Mouse (Mus musculus): ENCODE results near the gene Dcun1d2. TPM values are rescaled to one million over a fixed set of nuclear protein-coding genes. Genes with fewer than 3 reads are reported as not detected.
A peak's percentile ranks its signal among the peaks of the same experiment; 100 is the strongest.

Gene Dcun1d2
- total and polyA plus RNA-seq, 2 experiments from 2014 or later, result 27.2 to 34.3 TPM

- H3K9me3 ChIP-seq (ENCODE audit: low read length), result no peaks in the 10 kb centered on the region
- ATAC-seq, result no peak
Measured at GRCm38 (mm10) chr8:13224426-13224825, 63.5 kb downstream of the Dcun1d2 start.

GRCm38 (mm10) chr8:13218441-13218840 lies 69.5 kb downstream of the Dcun1d2 start:
- DNase-seq, result no peak
- no peaks in the 10 kb centered on the region for H3K4me1 ChIP-seq (ENCODE audit: insufficient read depth)
- H3K9me3 ChIP-seq (ENCODE audit: low read length), result no peaks in the 10 kb centered on the region
- no peak overlapping the region for H3K4me2 ChIP-seq (ENCODE audit: low read depth)
- no peaks in the 10 kb centered on the region for H3K36me3 ChIP-seq (ENCODE audit: insufficient read depth)
- 85% methylated on average over 4 of the region's 4 CpGs for WGBS
- TF ChIP-seq CTCF (IDR thresholded peaks at IDR 0.05; ENCODE audit: low read depth), result no peak
- no peaks in the 10 kb centered on the region for H3K27me3 ChIP-seq (ENCODE audit: insufficient read depth, low read length)
- no peak overlapping the region for H3K9ac ChIP-seq
- H3K27ac ChIP-seq (ENCODE audit: low read depth, low read length), result no peak overlapping the region
- no peak for ATAC-seq
- H3K4me3 ChIP-seq (ENCODE audit: low read depth, low read length), result no peak overlapping the region

More at GRCm38 (mm10) chr8:13224426-13224825, 63.5 kb downstream of the Dcun1d2 start:
- Histone ChIP-seq H3K4me2 (ENCODE audit: low read depth) (no peak overlapping the region), H3K27ac (ENCODE audit: low read depth, low read length) (no peak overlapping the region), H3K4me1 (ENCODE audit: insufficient read depth) (no peaks in the 10 kb centered on the region), H3K4me3 (ENCODE audit: low read depth, low read length) (no peak overlapping the region), H3K9ac (no peak overlapping the region), H3K27me3 (ENCODE audit: insufficient read depth, low read length) (no peaks in the 10 kb centered on the region), H3K36me3 (ENCODE audit: insufficient read depth) (no peaks in the 10 kb centered on the region)
- no peak for TF ChIP-seq CTCF (IDR thresholded peaks at IDR 0.05; ENCODE audit: low read depth)
- DNase-seq, result no peak
- WGBS, result 88% methylated on average over 9 of the region's 9 CpGs

DNA sequence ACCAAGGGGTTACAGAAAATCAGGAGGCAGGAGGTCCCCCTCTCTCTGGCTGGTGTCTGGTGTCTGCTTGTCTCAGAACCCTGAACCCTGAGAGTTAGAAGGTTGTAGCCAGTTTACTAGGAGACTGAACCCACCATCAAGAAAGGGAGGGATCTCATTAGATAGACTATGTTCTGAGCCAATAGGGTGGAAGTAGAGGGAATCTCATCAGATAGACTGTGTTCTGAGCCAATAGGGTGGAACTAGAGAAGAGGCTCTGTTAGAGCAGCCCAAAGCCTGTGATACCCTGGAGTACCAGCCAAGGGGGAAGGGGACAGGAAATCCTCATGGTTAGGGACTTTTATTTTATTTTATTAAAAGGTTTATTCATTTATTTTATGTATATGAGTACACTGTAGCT lies 69.9 kb downstream of the Dcun1d2 start:
- H3K4me2 ChIP-seq (ENCODE audit: low read depth), result no peak overlapping the region
- H3K4me3 ChIP-seq (ENCODE audit: low read depth, low read length), result no peak overlapping the region
- H3K4me1 ChIP-seq (ENCODE audit: insufficient read depth), result 0 out of 2 replicates have a peak, but pooled peaks cover 3% of the 10 kb centered on the region
- H3K9me3 ChIP-seq (ENCODE audit: low read length), result no peaks in the 10 kb centered on the region
- no peak for TF ChIP-seq CTCF (IDR thresholded peaks at IDR 0.05; ENCODE audit: low read depth)
- H3K9ac ChIP-seq, result no peak overlapping the region
- DNase-seq (no peak), ATAC-seq (no peak)
- H3K36me3 ChIP-seq (ENCODE audit: insufficient read depth), result no peaks in the 10 kb centered on the region
- no peak overlapping the region for H3K27ac ChIP-seq (ENCODE audit: low read depth, low read length)
- H3K27me3 ChIP-seq (ENCODE audit: insufficient read depth, low read length), result no peaks in the 10 kb centered on the region

DNA sequence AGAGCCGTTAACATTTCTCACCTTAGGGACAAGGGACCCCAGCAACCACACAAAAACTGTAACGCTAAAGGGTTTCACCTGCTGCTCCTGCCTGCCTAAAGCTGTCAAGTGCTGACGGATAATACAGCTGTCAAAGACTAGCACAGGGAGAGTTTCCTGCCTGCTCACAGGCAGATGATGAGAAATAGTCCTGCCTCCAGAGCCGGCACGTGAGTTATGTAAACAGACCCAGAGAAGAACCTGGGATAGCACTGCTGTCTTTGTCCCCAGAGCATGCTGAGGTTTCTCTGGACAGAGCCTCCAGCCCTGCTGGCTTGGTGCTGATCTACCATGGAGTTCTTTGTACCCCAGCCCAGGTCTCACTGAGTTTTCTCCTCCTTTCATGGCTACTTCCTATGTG lies 70.8 kb downstream of the Dcun1d2 start:
- TF ChIP-seq CTCF (IDR thresholded peaks at IDR 0.05; ENCODE audit: low read depth), result no peak
- H3K27me3 ChIP-seq (ENCODE audit: insufficient read depth, low read length), result no peaks in the 10 kb centered on the region
- H3K4me2 ChIP-seq (ENCODE audit: low read depth), result no peak overlapping the region
- DNase-seq (no peak), ATAC-seq (no peak)
- no peak overlapping the region for H3K9ac ChIP-seq
- 0 out of 2 replicates have a peak, but pooled peaks cover 3% of the 10 kb centered on the region for H3K4me1 ChIP-seq (ENCODE audit: insufficient read depth)
- 66% methylated on average over 5 of the region's 5 CpGs for whole genome bisulfite sequencing
- H3K9me3 ChIP-seq (ENCODE audit: low read length), result no peaks in the 10 kb centered on the region
- H3K36me3 ChIP-seq (ENCODE audit: insufficient read depth), result no peaks in the 10 kb centered on the region
- no peak overlapping the region for H3K4me3 ChIP-seq (ENCODE audit: low read depth, low read length)
- no peak overlapping the region for H3K27ac ChIP-seq (ENCODE audit: low read depth, low read length)

DNA sequence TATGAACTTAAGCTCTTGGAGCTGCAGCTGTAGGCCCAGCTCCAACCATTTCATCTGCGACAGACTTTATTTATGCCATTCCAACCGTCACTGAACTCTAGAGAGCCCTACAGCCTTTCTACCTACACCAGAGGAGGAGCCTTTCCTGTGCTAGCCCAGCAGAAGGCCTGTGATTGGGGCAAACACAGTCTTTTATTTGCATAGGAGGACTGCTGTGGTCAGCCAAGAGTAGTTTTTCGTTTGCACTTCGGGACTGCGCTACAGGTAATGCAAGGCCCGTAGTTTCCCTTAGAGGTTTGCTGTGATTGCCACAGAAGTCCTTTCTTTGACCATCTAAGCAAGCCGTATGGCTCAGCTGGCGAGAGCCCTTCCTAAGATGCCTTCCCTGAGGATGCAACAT lies 71.5 kb downstream of the Dcun1d2 start:
- Histone ChIP-seq H3K27ac (ENCODE audit: low read depth, low read length) (no peak overlapping the region), H3K9me3 (ENCODE audit: low read length) (no peaks in the 10 kb centered on the region), H3K36me3 (ENCODE audit: insufficient read depth) (no peaks in the 10 kb centered on the region), H3K9ac (no peak overlapping the region), H3K4me2 (ENCODE audit: low read depth) (no peak overlapping the region), H3K27me3 (ENCODE audit: insufficient read depth, low read length) (no peaks in the 10 kb centered on the region), H3K4me1 (ENCODE audit: insufficient read depth) (0 out of 2 replicates have a peak, but pooled peaks cover 3% of the 10 kb centered on the region), H3K4me3 (ENCODE audit: low read depth, low read length) (no peak overlapping the region)
- DNase-seq (no peak), ATAC-seq (no peak)
- no peak for TF ChIP-seq CTCF (IDR thresholded peaks at IDR 0.05; ENCODE audit: low read depth)
- WGBS, result 77% methylated on average over 8 of the region's 8 CpGs

DNA sequence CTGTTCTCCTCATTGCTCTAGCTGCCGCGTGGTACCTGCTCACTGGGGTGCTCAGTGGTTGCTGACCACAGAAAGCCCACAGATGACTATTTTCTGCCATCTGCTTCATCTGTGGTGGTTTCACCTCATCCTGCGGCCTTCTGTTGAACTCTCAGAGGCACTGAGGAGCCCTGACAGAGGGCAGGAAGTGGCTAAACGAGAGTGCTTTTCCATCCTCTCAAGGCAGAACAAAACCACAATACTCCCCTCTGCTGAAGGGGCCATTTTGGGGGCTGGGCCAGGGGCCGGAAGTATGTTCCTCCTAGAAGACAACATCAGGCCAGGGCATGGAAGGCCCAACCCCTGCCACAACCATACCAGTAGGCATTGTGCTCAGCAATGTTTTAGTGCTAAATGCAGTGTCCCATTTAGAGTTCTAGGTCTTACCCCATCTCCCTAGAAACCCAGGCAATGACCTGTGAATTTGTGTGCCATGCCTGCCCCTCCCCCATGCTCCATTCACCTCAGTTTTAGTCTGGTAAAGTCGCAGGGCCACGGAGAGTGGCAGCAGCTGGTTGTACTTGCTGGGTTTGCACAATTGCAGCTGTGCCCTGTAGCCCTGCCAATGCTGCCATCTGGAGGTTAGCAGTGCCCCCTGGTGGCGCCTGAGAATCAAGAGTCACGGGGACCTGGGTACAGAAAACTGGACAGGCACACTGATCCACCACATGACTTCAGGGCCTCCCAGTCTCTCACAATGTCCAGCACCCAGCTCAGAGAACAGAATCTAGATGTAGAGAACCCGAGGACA lies 74.3 kb downstream of the Dcun1d2 start:
- peak overlapping the region; percentile 45 for H3K4me2 ChIP-seq (ENCODE audit: low read depth)
- H3K27me3 ChIP-seq (ENCODE audit: insufficient read depth, low read length), result no peaks in the 10 kb centered on the region
- DNase-seq (peak; percentile 87), ATAC-seq (peak; percentile 87)
- H3K4me3 ChIP-seq (ENCODE audit: low read depth, low read length), result peak overlapping the region; percentile 19; the same call in 1 of the 2 replicates
- 22% methylated on average over 10 of the region's 10 CpGs for WGBS
- no peaks in the 10 kb centered on the region for H3K9me3 ChIP-seq (ENCODE audit: low read length)
- TF ChIP-seq CTCF (IDR thresholded peaks at IDR 0.05; ENCODE audit: low read depth), result peak; percentile 87
- 0 out of 2 replicates have a peak, but pooled peaks cover 3% of the 10 kb centered on the region for H3K4me1 ChIP-seq (ENCODE audit: insufficient read depth)
- no peak overlapping the region for H3K27ac ChIP-seq (ENCODE audit: low read depth, low read length)
- no peaks in the 10 kb centered on the region for H3K36me3 ChIP-seq (ENCODE audit: insufficient read depth)
- no peak overlapping the region for H3K9ac ChIP-seq

DNA sequence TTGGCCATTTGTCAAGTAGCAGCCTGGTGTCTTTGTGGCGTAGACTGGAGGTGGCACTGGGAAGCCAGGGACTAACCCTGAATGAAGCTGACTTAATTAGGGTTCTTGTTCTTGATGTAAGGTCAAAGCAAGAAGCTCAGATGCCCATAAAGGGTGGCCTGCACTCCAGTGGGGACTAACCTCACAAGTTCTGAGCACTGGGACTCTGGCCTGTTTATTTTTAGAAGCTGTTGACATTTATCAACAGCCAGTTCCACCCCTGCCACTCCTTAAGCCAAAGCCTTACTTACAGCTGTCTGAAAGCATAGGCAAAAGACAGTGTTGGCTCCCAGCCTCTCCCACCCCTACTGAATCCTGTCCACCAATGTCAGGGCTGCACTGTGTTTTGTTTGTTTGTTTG lies 78.2 kb downstream of the Dcun1d2 start:
- Histone ChIP-seq H3K27ac (ENCODE audit: low read depth, low read length) (no peak overlapping the region), H3K9ac (no peak overlapping the region), H3K36me3 (ENCODE audit: insufficient read depth) (no peaks in the 10 kb centered on the region), H3K9me3 (ENCODE audit: low read length) (no peaks in the 10 kb centered on the region), H3K27me3 (ENCODE audit: insufficient read depth, low read length) (no peaks in the 10 kb centered on the region), H3K4me3 (ENCODE audit: low read depth, low read length) (no peak overlapping the region), H3K4me1 (ENCODE audit: insufficient read depth) (0 out of 2 replicates have a peak, but pooled peaks cover 3% of the 10 kb centered on the region), H3K4me2 (ENCODE audit: low read depth) (no peak overlapping the region)
- ATAC-seq (no peak), DNase-seq (no peak)
- 52% methylated on average over 1 of the region's 1 CpGs for WGBS
- TF ChIP-seq CTCF (IDR thresholded peaks at IDR 0.05; ENCODE audit: low read depth), result no peak

Measured in forebrain, postnatal 0 days (tissue).